Mouse (Mus musculus) MEL (cell line): ENCODE measurements around the gene Ermap. TPM values are rescaled to one million over a fixed set of nuclear protein-coding genes. Genes with fewer than 3 reads are reported as not detected.

Source experiments
- DNase-seq: peaks from one replicate; pipeline ENCODE4 v3.0.0; 2011; ENCODE audit warnings: low read depth, low spot score
- H3K27ac ChIP-seq: 2 replicates; pipeline ENCODE4 v1.5.1; 2012; ENCODE audit warnings: low read depth, mild to moderate bottlenecking, control low read depth, low read length, moderate library complexity; ENCODE audit not compliant: control insufficient read depth
- H3K27me3 ChIP-seq, 2 experiments: fragments of 150-350 bp in 1 of 2; sonication (generic) in 1 of 2; 2 replicates each; pipeline ENCODE4 v1.6.1; 2012; ENCODE audit warnings: low read length in 2 of 2, mild to moderate bottlenecking in 2 of 2, improper control_type of control experiment in 1 of 2, moderate library complexity in 1 of 2; ENCODE audit not compliant: insufficient read depth in 2 of 2, control insufficient read depth in 1 of 2
- H3K36me3 ChIP-seq, 2 experiments: 2 replicates each; pipeline ENCODE4 v1.6.1; 2012 to 2014; ENCODE audit warnings: low read length in 2 of 2, improper control_type of control experiment in 1 of 2, inconsistent platforms in 1 of 2, mild to moderate bottlenecking in 1 of 2; ENCODE audit not compliant: insufficient read depth in 2 of 2, control insufficient read depth in 1 of 2
- H3K4me1 ChIP-seq, 2 experiments: fragments of 150-350 bp in 1 of 2; sonication (generic) in 1 of 2; 2 replicates each; pipeline ENCODE4 v1.6.1; 2012; ENCODE audit warnings: low read length in 2 of 2, improper control_type of control experiment in 1 of 2, mild to moderate bottlenecking in 1 of 2; ENCODE audit not compliant: insufficient read depth in 2 of 2, control insufficient read depth in 1 of 2
- H3K4me3 ChIP-seq, 2 experiments: fragments of 150-350 bp in 1 of 2; sonication (generic) in 1 of 2; 2 replicates each; pipeline ENCODE4 v1.5.1; 2012; ENCODE audit warnings: low read depth in 2 of 2, low read length in 2 of 2, mild to moderate bottlenecking in 2 of 2, moderate library complexity in 2 of 2, control low read depth in 1 of 2, improper control_type of control experiment in 1 of 2; ENCODE audit not compliant: control insufficient read depth in 1 of 2, insufficient read depth in 1 of 2
- H3K79me2 ChIP-seq: 2 replicates; pipeline ENCODE4 v1.6.1; 2012; ENCODE audit warnings: mild to moderate bottlenecking, low read length, moderate library complexity; ENCODE audit not compliant: control insufficient read depth, poor library complexity, insufficient read depth
- H3K9ac ChIP-seq: 2 replicates; pipeline ENCODE4 v1.6.1; 2012; ENCODE audit warnings: low read depth, mild to moderate bottlenecking, control low read depth, low read length, moderate library complexity; ENCODE audit not compliant: control insufficient read depth, poor library complexity, severe bottlenecking
- H3K9me3 ChIP-seq: fragments of 150-350 bp; sonication (generic); replicated peaks from 2 replicates; pipeline ENCODE4 v1.6.1; 2012; ENCODE audit warnings: mild to moderate bottlenecking, low read length, improper control_type of control experiment, moderate library complexity; ENCODE audit not compliant: insufficient read depth
- BHLHE40 ChIP-seq: IDR thresholded peaks from 2 replicates; pipeline ENCODE4 v1.6.1; 2012; ENCODE audit warnings: low read depth, mild to moderate bottlenecking, inconsistent platforms, low read length, improper control_type of control experiment, borderline replicate concordance
- CHD1 ChIP-seq: IDR thresholded peaks from 2 replicates; pipeline ENCODE4 v1.6.1; 2012; ENCODE audit warnings: low read depth, mild to moderate bottlenecking, inconsistent platforms, low read length, improper control_type of control experiment
- CTCF ChIP-seq, 3 experiments: IDR thresholded peaks in 2 of 3; conservative IDR thresholded peaks in 1 of 3; 2 replicates each; pipeline ENCODE4 v1.5.1; 2011 to 2012; ENCODE audit warnings: low read length in 3 of 3, low read depth in 2 of 3, mild to moderate bottlenecking in 2 of 3, improper control_type of control experiment in 1 of 3, inconsistent platforms in 1 of 3, mixed read lengths in 1 of 3, moderate library complexity in 1 of 3; ENCODE audit not compliant: control insufficient read depth in 1 of 3, insufficient read depth in 1 of 3, poor library complexity in 1 of 3, severe bottlenecking in 1 of 3
- E2F4 ChIP-seq: IDR thresholded peaks from 2 replicates; pipeline ENCODE4 v1.6.1; 2011; ENCODE audit warnings: low read depth, low read length, improper control_type of control experiment, borderline replicate concordance
- ETS1 ChIP-seq: IDR thresholded peaks from 2 replicates; pipeline ENCODE4 v1.6.1; 2012; ENCODE audit warnings: low read depth, mild to moderate bottlenecking, inconsistent platforms, low read length, improper control_type of control experiment, moderate library complexity
- GABPA ChIP-seq: IDR thresholded peaks from 2 replicates; pipeline ENCODE4 v1.6.1; 2012; ENCODE audit warnings: low read depth, mild to moderate bottlenecking, inconsistent platforms, low read length, improper control_type of control experiment, moderate library complexity
- GATA1 ChIP-seq: IDR thresholded peaks from 2 replicates; pipeline ENCODE4 v1.6.1; 2011; ENCODE audit warnings: low read depth, low read length, improper control_type of control experiment
- HCFC1 ChIP-seq: IDR thresholded peaks from 2 replicates; pipeline ENCODE4 v1.6.1; 2012; ENCODE audit warnings: low read depth, mild to moderate bottlenecking, inconsistent platforms, low read length, improper control_type of control experiment, moderate library complexity
- JUND ChIP-seq: IDR thresholded peaks from 2 replicates; pipeline ENCODE4 v1.6.1; 2011; ENCODE audit warnings: low read depth, mild to moderate bottlenecking, improper control_type of control experiment, low read length
- MAFK ChIP-seq: IDR thresholded peaks from 2 replicates; pipeline ENCODE4 v1.6.1; 2011; ENCODE audit warnings: low read depth, mild to moderate bottlenecking, low read length, improper control_type of control experiment, borderline replicate concordance
- MAX ChIP-seq: IDR thresholded peaks from 2 replicates; pipeline ENCODE4 v1.6.1; 2011; ENCODE audit warnings: low read length, improper control_type of control experiment
- MXI1 ChIP-seq: IDR thresholded peaks from 2 replicates; pipeline ENCODE4 v1.6.1; 2011; ENCODE audit warnings: mild to moderate bottlenecking, low read depth, low read length, improper control_type of control experiment
- MYB ChIP-seq: IDR thresholded peaks from 2 replicates; pipeline ENCODE4 v1.6.1; 2011; ENCODE audit warnings: mild to moderate bottlenecking, low read depth, low read length, improper control_type of control experiment
- MYC ChIP-seq: IDR thresholded peaks from 2 replicates; pipeline ENCODE4 v1.6.1; 2011; ENCODE audit warnings: low read depth, mild to moderate bottlenecking, low read length, improper control_type of control experiment, moderate library complexity
- NELFE ChIP-seq: IDR thresholded peaks from 2 replicates; pipeline ENCODE4 v1.6.1; 2011; ENCODE audit warnings: low read depth, low read length, improper control_type of control experiment
- NRF1 ChIP-seq: IDR thresholded peaks from 2 replicates; pipeline ENCODE4 v1.6.1; 2014; ENCODE audit warnings: low read depth, mild to moderate bottlenecking, inconsistent platforms, low read length, improper control_type of control experiment, moderate library complexity; ENCODE audit not compliant: poor library complexity, insufficient read depth, severe bottlenecking
- POLR2A ChIP-seq, 2 experiments: IDR thresholded peaks; 2 replicates each; pipeline ENCODE4 v1.6.1; 2011 to 2012; ENCODE audit warnings: low read length in 2 of 2, mild to moderate bottlenecking in 2 of 2, control low read depth in 1 of 2, improper control_type of control experiment in 1 of 2, low read depth in 1 of 2, moderate library complexity in 1 of 2; ENCODE audit not compliant: control insufficient read depth in 1 of 2, insufficient read depth in 1 of 2, poor library complexity in 1 of 2
- POLR2AphosphoS2 ChIP-seq: IDR thresholded peaks from 2 replicates; pipeline ENCODE4 v1.6.1; 2011; ENCODE audit warnings: low read length, improper control_type of control experiment
- POLR2AphosphoS5 ChIP-seq: IDR thresholded peaks from 2 replicates; pipeline ENCODE4 v1.6.1; 2012; ENCODE audit warnings: low read depth, borderline replicate concordance, mild to moderate bottlenecking, inconsistent platforms, low read length, moderate library complexity, mixed read lengths
- RAD21 ChIP-seq: IDR thresholded peaks from 2 replicates; pipeline ENCODE4 v1.6.1; 2011; ENCODE audit warnings: mild to moderate bottlenecking, low read depth, low read length, improper control_type of control experiment
- SIN3A ChIP-seq: IDR thresholded peaks from 2 replicates; pipeline ENCODE4 v1.6.1; 2012; ENCODE audit warnings: low read length, improper control_type of control experiment, inconsistent platforms
- SMC3 ChIP-seq: IDR thresholded peaks from 2 replicates; pipeline ENCODE4 v1.6.1; 2011; ENCODE audit warnings: low read depth, low read length, improper control_type of control experiment
- TAL1 ChIP-seq: IDR thresholded peaks from 2 replicates; pipeline ENCODE4 v1.6.1; 2012; ENCODE audit warnings: mild to moderate bottlenecking, inconsistent platforms, low read length, moderate library complexity, mixed read lengths
- TBP ChIP-seq: IDR thresholded peaks from 2 replicates; pipeline ENCODE4 v1.8.0; 2011; ENCODE audit warnings: low read depth, low read length, improper control_type of control experiment
- TCF12 ChIP-seq: IDR thresholded peaks from 2 replicates; pipeline ENCODE4 v1.6.1; 2014; ENCODE audit warnings: low read depth, mild to moderate bottlenecking, inconsistent platforms, low read length, improper control_type of control experiment, moderate library complexity
- UBTF ChIP-seq: IDR thresholded peaks from 2 replicates; pipeline ENCODE4 v1.6.1; 2012; ENCODE audit warnings: low read depth, mild to moderate bottlenecking, inconsistent platforms, low read length, improper control_type of control experiment, moderate library complexity, borderline replicate concordance; ENCODE audit not compliant: insufficient read depth
- USF2 ChIP-seq, 2 experiments: IDR thresholded peaks; 2 replicates each; pipeline ENCODE4 v1.6.1; 2011 to 2012; ENCODE audit warnings: improper control_type of control experiment in 2 of 2, low read length in 2 of 2, borderline replicate concordance in 1 of 2, inconsistent platforms in 1 of 2, low read depth in 1 of 2, mild to moderate bottlenecking in 1 of 2; ENCODE audit not compliant: insufficient read depth in 1 of 2
- ZC3H11A ChIP-seq: IDR thresholded peaks from 2 replicates; pipeline ENCODE4 v1.6.1; 2012; ENCODE audit warnings: low read depth, mild to moderate bottlenecking, inconsistent platforms, low read length, improper control_type of control experiment
- ZKSCAN1 ChIP-seq: IDR thresholded peaks from 2 replicates; pipeline ENCODE4 v1.6.1; 2012; ENCODE audit warnings: low read depth, mild to moderate bottlenecking, inconsistent platforms, low read length, improper control_type of control experiment, moderate library complexity
- ZMIZ1 ChIP-seq: IDR thresholded peaks from 2 replicates; pipeline ENCODE4 v1.6.1; 2012; ENCODE audit warnings: low read depth, mild to moderate bottlenecking, inconsistent platforms, low read length, improper control_type of control experiment, moderate library complexity
- ZNF384 ChIP-seq: IDR thresholded peaks from 2 replicates; pipeline ENCODE4 v1.6.1; 2012; ENCODE audit warnings: low read depth, mild to moderate bottlenecking, inconsistent platforms, low read length, improper control_type of control experiment
- polyA plus RNA-seq, 2 experiments: library from polyadenylated mRNA; stranded (reverse) in 1 of 2; unstranded in 1 of 2; fragments of >175 nt in 1 of 2; fragments of >200 nt in 1 of 2; gene quantifications; 2 replicates each; pipeline versions ENCODE4 v1.2.1 to v1.2.4; 2012; ENCODE audit warnings: low replicate concordance in 2 of 2, low read depth in 1 of 2; ENCODE audit not compliant: insufficient read length in 2 of 2, insufficient read depth in 1 of 2, missing spikeins in 1 of 2
- total RNA-seq: library from RNA; depleted of rRNA; stranded (reverse); fragments of 300-350 nt; gene quantifications from 2 replicates; pipeline ENCODE4 v1.2.3, GENCODE M21; 2012

The Ermap gene
- total and polyA plus RNA-seq, 3 experiments: 44.1 to 247 (median 138) TPM

DNA sequence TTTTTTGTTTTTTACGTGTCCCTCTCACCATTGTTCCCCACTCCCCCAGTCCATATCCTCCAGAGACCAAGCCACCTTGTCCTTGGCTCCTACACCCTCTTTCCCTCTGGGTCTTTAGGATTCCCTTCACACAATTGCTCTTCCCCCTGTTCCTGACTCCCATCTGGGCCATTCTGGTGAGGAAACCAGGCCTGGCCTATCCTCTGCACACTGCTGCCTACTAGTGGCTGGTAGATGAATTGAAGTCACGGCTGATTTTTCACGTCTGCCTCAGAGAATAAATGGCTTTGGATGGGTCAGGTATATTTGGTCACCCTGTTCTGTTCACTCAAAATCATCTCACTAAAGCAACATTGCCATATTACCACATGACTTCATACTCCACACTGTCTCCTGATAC, 49.7 kb downstream of the Ermap start:
- H3K27ac ChIP-seq: no peak overlapping the region

DNA sequence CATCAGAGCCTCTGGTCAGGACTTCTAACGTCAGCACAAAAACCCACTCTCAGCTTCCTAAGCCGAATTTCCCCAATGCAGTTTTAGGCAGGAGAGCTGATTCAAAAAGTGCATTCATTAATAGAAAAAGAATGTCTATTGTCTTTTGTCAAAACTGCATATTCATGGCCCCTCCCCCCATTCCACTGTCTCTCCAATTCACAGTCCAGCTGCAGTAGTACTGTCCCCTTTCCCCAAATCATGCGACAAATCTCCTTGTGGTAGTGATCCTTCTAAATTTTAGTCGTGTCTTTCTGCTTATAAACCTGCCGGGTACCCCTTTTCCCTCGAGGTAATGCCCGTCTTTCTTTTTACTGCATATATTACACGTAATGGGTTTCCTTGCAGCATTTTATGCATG, 51.0 kb downstream of the Ermap start:
- no peaks in the 10 kb centered on the region for H3K27me3 ChIP-seq
- no peak overlapping the region for H3K9ac ChIP-seq
- TF ChIP-seq ETS1 (no peak), MAFK (no peak), POLR2A (IDR thresholded peaks at IDR 0.05; ENCODE audit: control insufficient read depth in 1 of 2, insufficient read depth in 1 of 2, low read depth in 1 of 2, low read length in 2 of 2, poor library complexity in 1 of 2) (no peak), ZMIZ1 (no peak), HCFC1 (no peak), NELFE (no peak), ZKSCAN1 (no peak), BHLHE40 (no peak), JUND (no peak), UBTF (no peak)
- no peak for DNase-seq
- H3K9me3 ChIP-seq: no peaks in the 10 kb centered on the region
- peaks cover 3 to 6% of the 10 kb centered on the region in 2 experiments for H3K36me3 ChIP-seq
- no peak overlapping the region for H3K4me3 ChIP-seq
- H3K79me2 ChIP-seq: no peaks in the 10 kb centered on the region
- peaks cover 3 to 7% of the 10 kb centered on the region in 2 experiments for H3K4me1 ChIP-seq
- no peak overlapping the region for H3K27ac ChIP-seq

More for the DNA sequence above, 49.7 kb downstream of the Ermap start:
- no peaks in the 10 kb centered on the region for H3K79me2 ChIP-seq
- peaks cover 3 to 7% of the 10 kb centered on the region in 2 experiments for H3K4me1 ChIP-seq
- H3K27me3 ChIP-seq: no peaks in the 10 kb centered on the region
- peak; percentile 76 for DNase-seq
- H3K4me3 ChIP-seq: no peak overlapping the region
- no peaks in the 10 kb centered on the region for H3K9me3 ChIP-seq
- no peak overlapping the region for H3K9ac ChIP-seq
- peaks cover 3% of the 10 kb centered on the region in 2 experiments for H3K36me3 ChIP-seq
- TF ChIP-seq MYC: no peak
- TF ChIP-seq MXI1: no peak
- peak; percentile 30; the same call in 1 of the 2 replicates for TF ChIP-seq BHLHE40
- no peak for TF ChIP-seq NRF1
- TF ChIP-seq TAL1: no peak
- no peak for TF ChIP-seq JUND
- no peak for TF ChIP-seq CHD1
- TF ChIP-seq CTCF (IDR thresholded peaks at IDR 0.05 in 2 of 3, conservative IDR thresholded peaks at IDR 0.05 in 1 of 3; ENCODE audit: control insufficient read depth in 1 of 3, insufficient read depth in 1 of 3, low read depth in 2 of 3, low read length in 3 of 3, poor library complexity in 1 of 3, severe bottlenecking in 1 of 3): peak; percentile 87 to 100 (median 97)
- TF ChIP-seq HCFC1: no peak
- TF ChIP-seq ZKSCAN1: no peak
- no peak for TF ChIP-seq GABPA
- TF ChIP-seq SIN3A: no peak
- TF ChIP-seq NELFE: no peak
- TF ChIP-seq ZMIZ1: no peak
- peak; percentile 84 for TF ChIP-seq RAD21
- no peak for TF ChIP-seq USF2 (IDR thresholded peaks at IDR 0.05; ENCODE audit: borderline replicate concordance in 1 of 2, insufficient read depth in 1 of 2, low read depth in 1 of 2, low read length in 2 of 2)
- TF ChIP-seq GATA1: no peak
- TF ChIP-seq ZNF384: no peak
- no peak for TF ChIP-seq POLR2AphosphoS5
- no peak for TF ChIP-seq POLR2AphosphoS2
- TF ChIP-seq ETS1: no peak
- no peak for TF ChIP-seq TCF12
- no peak for TF ChIP-seq POLR2A (IDR thresholded peaks at IDR 0.05; ENCODE audit: control insufficient read depth in 1 of 2, insufficient read depth in 1 of 2, low read depth in 1 of 2, low read length in 2 of 2, poor library complexity in 1 of 2)
- peak; percentile 90 for TF ChIP-seq SMC3
- TF ChIP-seq E2F4: no peak
- no peak for TF ChIP-seq MYB
- TF ChIP-seq TBP: no peak
- peak; percentile 83 for TF ChIP-seq ZC3H11A
- TF ChIP-seq MAX: no peak
